Mouse (Mus musculus) G1E (cell line): ENCODE measurements around the gene Hist1h2bg.

Experiments
- CTCF ChIP-seq: IDR thresholded peaks from 2 replicates; pipeline ENCODE4 v1.5.1; 2012; ENCODE audit warnings: low read depth, low read length, inconsistent platforms, mixed read lengths
- GATA1 ChIP-seq: IDR thresholded peaks from 2 replicates; pipeline ENCODE4 v1.6.1; 2012; ENCODE audit warnings: borderline replicate concordance, low read length, inconsistent platforms, mixed read lengths
- GATA2 ChIP-seq: IDR thresholded peaks from 2 replicates; pipeline ENCODE4 v1.6.1; 2012; ENCODE audit warnings: low read depth, low read length, inconsistent platforms, borderline replicate concordance
- POLR2AphosphoS5 ChIP-seq: IDR thresholded peaks from 2 replicates; pipeline ENCODE4 v1.6.1; 2012; ENCODE audit warnings: low read depth, low read length, inconsistent platforms; ENCODE audit not compliant: insufficient replicate concordance
- TAL1 ChIP-seq: conservative IDR thresholded peaks from 2 replicates; pipeline ENCODE4 v1.6.1; 2012; ENCODE audit warnings: low read depth, low read length, inconsistent platforms, mixed read lengths

DNA sequence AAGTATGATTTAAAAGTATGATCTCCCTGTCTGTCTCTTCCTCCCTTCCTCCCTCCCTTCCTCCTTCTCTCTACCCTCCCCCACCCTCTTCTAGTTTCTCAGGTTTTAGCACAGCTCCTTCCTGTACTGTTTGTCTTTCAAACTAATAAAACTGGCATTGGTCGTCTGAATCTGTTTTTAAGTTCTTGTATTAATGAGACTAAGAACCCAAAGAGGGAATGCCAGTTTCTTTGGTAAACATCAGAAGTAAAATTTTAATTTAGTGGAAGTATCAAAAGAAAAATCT lies 15.7 kb downstream of the Hist1h2bg start:
- TF ChIP-seq CTCF (no peak), GATA1 (no peak), TAL1 (no peak), POLR2AphosphoS5 (no peak), GATA2 (no peak)
